ENCODE assay signal across 13 mouse cellular contexts in genomic region chr5:24724270-24724634, GRCm38 (mm10). TPM values are rescaled to one million over a fixed set of nuclear protein-coding genes. Genes with fewer than 3 reads are reported as not detected.
A peak's percentile ranks its signal among the peaks of the same experiment; 100 is the strongest.
DNase-seq lines count a peak whose midpoint lies in the region; ATAC-seq and TF ChIP-seq lines count a peak whose summit lies in the region.
"Had no signal": no experiment of that assay in that cellular context is flagged by ENCODE, and none has a peak within 500 bp of the region (broad histone marks: within the 10 kb centered on the region; RNA-seq: fewer than 3 reads in every experiment).

No protein-coding gene starts in this region.

- H3K9ac ChIP-seq in kidney, postnatal 0 days (ENCODE audit: low read depth, low read length), result no peak overlapping the region; the same call in 1 of the 2 replicates
- H3K9ac ChIP-seq in embryonic facial prominence, embryonic 14.5 days (ENCODE audit: low read depth, low read length), result no peak overlapping the region
- H3K9ac ChIP-seq in liver, embryonic 11.5 days (ENCODE audit: low read depth, low read length), result no peak overlapping the region
- H3K9ac ChIP-seq: liver, embryonic 15.5 days had no signal

- H3K4me3 ChIP-seq in gastrocnemius, adult 2 months, result no peak overlapping the region
- H3K4me3 ChIP-seq in kidney, postnatal 0 days (replicated peaks; ENCODE audit: low read depth, low read length), result no peak overlapping the region
- H3K4me3 ChIP-seq in embryonic facial prominence, embryonic 14.5 days (ENCODE audit: low read depth, low read length), result no peak overlapping the region
- no peak overlapping the region for H3K4me3 ChIP-seq in liver, embryonic 11.5 days (ENCODE audit: low read depth, low read length)
- H3K4me3 ChIP-seq: erythroblast, embryonic 14.5 days; liver, embryonic 15.5 days had no signal

- no peak overlapping the region for H3K4me2 ChIP-seq in kidney, postnatal 0 days (ENCODE audit: low read length)
- peak overlapping the region; percentile 26; the same call in 1 of the 2 replicates for H3K4me2 ChIP-seq in embryonic facial prominence, embryonic 14.5 days (ENCODE audit: low read depth, low read length)
- no peak overlapping the region for H3K4me2 ChIP-seq in liver, embryonic 11.5 days
- H3K4me2 ChIP-seq: liver, embryonic 15.5 days had no signal

- peak overlapping the region; percentile 10; the same call in 1 of the 2 replicates for H3K27ac ChIP-seq in gastrocnemius, adult 2 months
- peak overlapping the region; percentile 73 for H3K27ac ChIP-seq in kidney, postnatal 0 days
- peak overlapping the region; percentile 84 for H3K27ac ChIP-seq in embryonic facial prominence, embryonic 14.5 days (replicated peaks; ENCODE audit: low read depth, low read length)
- peak overlapping the region; percentile 13; the same call in 1 of the 2 replicates for H3K27ac ChIP-seq in liver, embryonic 11.5 days (ENCODE audit: low read depth, low read length)
- H3K27ac ChIP-seq: liver, embryonic 15.5 days had no signal

- no peak for TF ChIP-seq CTCF in gastrocnemius, adult 2 months (IDR thresholded peaks at IDR 0.05)
- TF ChIP-seq CTCF in kidney, postnatal 0 days (IDR thresholded peaks at IDR 0.05; ENCODE audit: low read depth), result no peak

- H3K4me1 ChIP-seq in kidney, postnatal 0 days (replicated peaks; ENCODE audit: insufficient read depth, low read length), result peaks cover 17% of the 10 kb centered on the region
- H3K4me1 ChIP-seq in embryonic facial prominence, embryonic 14.5 days (ENCODE audit: control insufficient read depth, insufficient read depth, low read length), result peaks cover 28% of the 10 kb centered on the region
- H3K4me1 ChIP-seq in liver, embryonic 11.5 days (replicated peaks; ENCODE audit: control insufficient read depth, insufficient read depth, low read length), result peaks cover 9% of the 10 kb centered on the region
- H3K4me1 ChIP-seq: liver, embryonic 15.5 days had no signal

- H3K27me3 ChIP-seq in kidney, postnatal 0 days (ENCODE audit: insufficient read depth, low read length), result no peaks in the 10 kb centered on the region
- H3K27me3 ChIP-seq in embryonic facial prominence, embryonic 14.5 days (replicated peaks; ENCODE audit: control insufficient read depth, insufficient read depth, low read length), result no peaks in the 10 kb centered on the region
- H3K27me3 ChIP-seq in liver, embryonic 11.5 days (replicated peaks; ENCODE audit: control insufficient read depth, insufficient read depth, low read length), result peaks cover 13% of the 10 kb centered on the region

- DNase-seq in gastrocnemius, adult 2 months, result no peak
- no peak for DNase-seq in gastrocnemius, adult 8-10 months (ENCODE audit: low spot score in 2 of 2)
- no peak for DNase-seq in kidney, postnatal 0 days (ENCODE audit: low spot score)
- no peak for DNase-seq in kidney, adult 18-20 months
- DNase-seq in embryonic facial prominence, embryonic 14.5 days (ENCODE audit: low spot score), result no peak
- no peak for DNase-seq in liver, embryonic 11.5 days (ENCODE audit: low spot score)
- DNase-seq in cerebellum, postnatal 36 days, result no peak
- no peak for DNase-seq in MN1 (ENCODE audit: low spot score)
- DNase-seq: cerebellum, adult 2 months; gastrocnemius, postnatal 36 days had no signal

- intact Hi-C loops in gastrocnemius, adult 2 months (cut with DNase I), result no loop called here

- 0 out of 2 replicates have a peak, but pooled peaks cover 3% of the 10 kb centered on the region for H3K36me3 ChIP-seq in kidney, postnatal 0 days (ENCODE audit: insufficient read depth, low read length)
- peaks cover 33% of the 10 kb centered on the region for H3K36me3 ChIP-seq in embryonic facial prominence, embryonic 14.5 days (ENCODE audit: control insufficient read depth, insufficient read depth, low read length)
- H3K36me3 ChIP-seq in liver, embryonic 11.5 days (ENCODE audit: control insufficient read depth, insufficient read depth, low read length), result no peaks in the 10 kb centered on the region
- H3K36me3 ChIP-seq: liver, embryonic 15.5 days had no signal

- WGBS in kidney, postnatal 0 days, result 73% methylated on average over 5 of the region's 5 CpGs
- 76% methylated on average over 5 of the region's 5 CpGs for WGBS in embryonic facial prominence, embryonic 14.5 days
- 78% methylated on average over 5 of the region's 5 CpGs for WGBS in liver, embryonic 11.5 days

- H3K9me3 ChIP-seq in kidney, postnatal 0 days (replicated peaks; ENCODE audit: low read length), result no peaks in the 10 kb centered on the region
- no peaks in the 10 kb centered on the region for H3K9me3 ChIP-seq in embryonic facial prominence, embryonic 14.5 days (ENCODE audit: control insufficient read depth, low read length)
- H3K9me3 ChIP-seq in liver, embryonic 11.5 days (ENCODE audit: control insufficient read depth, low read length), result no peaks in the 10 kb centered on the region
- H3K9me3 ChIP-seq: liver, embryonic 15.5 days had no signal

- no peak for ATAC-seq in kidney, postnatal 0 days (replicated peaks; ENCODE audit: low FRiP score, low read depth)
- no peak for ATAC-seq in embryonic facial prominence, embryonic 14.5 days (ENCODE audit: low read depth)
- no peak for ATAC-seq in liver, embryonic 11.5 days (replicated peaks; ENCODE audit: low FRiP score)

RNA-seq across cellular contexts. Expression of gene Wdr86, which starts 6.3 kb away (rescaled TPM):
- not detected for total RNA-seq in gastrocnemius, adult 2 months (2021)
- total RNA-seq in gastrocnemius, adult 8-10 months (2022), result under 1 TPM in 1 of 4 experiments, not detected in 3; 0.18 TPM
- polyA plus RNA-seq in kidney, postnatal 0 days (2015; fragmentation: Nextera tagmentation; extraction: Ambion mirVana), result 21.3 and 21.9 TPM in 2 replicates
- 21.8 and 31.1 TPM in 2 replicates for polyA plus RNA-seq in embryonic facial prominence, embryonic 14.5 days (2014; fragmentation: Nextera tagmentation; extraction: Ambion mirVana)
- 9.8 and 11.2 TPM in 2 replicates for polyA plus RNA-seq in liver, embryonic 11.5 days (2014; fragmentation: Nextera tagmentation; extraction: Ambion mirVana)
- total RNA-seq: gastrocnemius, postnatal 36 days had no signal
- polyA plus RNA-seq: erythroblast, embryonic 14.5 days had no signal

RNA-seq across cellular contexts. Expression of gene Crygn, which starts 33.6 kb away (rescaled TPM):
- total RNA-seq in gastrocnemius, adult 2 months (2021), result not detected
- total RNA-seq in gastrocnemius, adult 8-10 months (2022), result not detected
- 5.8 and 7.1 TPM in 2 replicates for polyA plus RNA-seq in kidney, postnatal 0 days (2015; fragmentation: Nextera tagmentation; extraction: Ambion mirVana)
- polyA plus RNA-seq in embryonic facial prominence, embryonic 14.5 days (2014; fragmentation: Nextera tagmentation; extraction: Ambion mirVana), result 4.1 TPM in 1 of 2 replicates, not detected in the other
- polyA plus RNA-seq in liver, embryonic 11.5 days (2014; fragmentation: Nextera tagmentation; extraction: Ambion mirVana), result not detected in 2 replicates
- polyA plus RNA-seq: erythroblast, embryonic 14.5 days; liver, embryonic 15.5 days; testis, adult 2 months had no signal

RNA-seq across cellular contexts. Expression of gene Nub1, which starts 38.9 kb away (rescaled TPM):
- total RNA-seq in gastrocnemius, adult 2 months (2021), result 10 to 100 TPM; 28.3 to 34.3 TPM
- total RNA-seq in gastrocnemius, adult 8-10 months (2022), result 10 to 100 TPM; 30.6 to 36.8 (median 34.1) TPM
- 35.2 and 35.3 TPM in 2 replicates for polyA plus RNA-seq in kidney, postnatal 0 days (2015; fragmentation: Nextera tagmentation; extraction: Ambion mirVana)
- polyA plus RNA-seq in embryonic facial prominence, embryonic 14.5 days (2014; fragmentation: Nextera tagmentation; extraction: Ambion mirVana), result 34.8 and 38.1 TPM in 2 replicates
- polyA plus RNA-seq in liver, embryonic 11.5 days (2014; fragmentation: Nextera tagmentation; extraction: Ambion mirVana), result 26.6 and 29.1 TPM in 2 replicates

Comparison
In these comparisons a context has a peak if more than half of its experiments do, and no peak if none do; other contexts are left out.
1. H3K27ac ChIP-seq: peak in every context shown above with its lines; median percentile 84 in embryonic facial prominence, embryonic 14.5 days; 73 in kidney, postnatal 0 days; 13 in liver, embryonic 11.5 days; 10 in gastrocnemius, adult 2 months.